Mouse (Mus musculus) heart, embryonic 15.5 days (tissue): ENCODE data around the gene Ghrh. TPM values are rescaled to one million over a fixed set of nuclear protein-coding genes. Genes with fewer than 3 reads are reported as not detected.
"Not testable (repeated sequence)": the region's sequence is repeated elsewhere in the genome, so short reads cannot be mapped to it uniquely, and the experiment has no call there.

ENCODE experiments used
- ATAC-seq: fragments of 200-750 bp; cut with Nextera tagmentation; replicated peaks from 2 replicates; pipeline ENCODE4 v1.8.0; 2017; ENCODE audit warnings: low read depth, moderate TSS enrichment; ENCODE audit not compliant: insufficient number of reproducible peaks, insufficient read depth, low FRiP score
- H3K27ac ChIP-seq: fragments of 300-500 bp; sonication (generic); 2 replicates; pipeline ENCODE4 v1.5.1; 2015; ENCODE audit warnings: mild to moderate bottlenecking, inconsistent platforms
- H3K27me3 ChIP-seq: fragments of 300-500 bp; sonication (generic); 2 replicates; pipeline ENCODE4 v1.6.1; 2015; ENCODE audit warnings: inconsistent platforms
- H3K36me3 ChIP-seq: fragments of 300-500 bp; sonication (generic); 2 replicates; pipeline ENCODE4 v1.6.1; 2015; ENCODE audit warnings: mild to moderate bottlenecking, inconsistent platforms
- H3K4me1 ChIP-seq: fragments of 300-500 bp; sonication (generic); replicated peaks from 2 replicates; pipeline ENCODE4 v1.6.1; 2015; ENCODE audit warnings: inconsistent platforms
- H3K4me2 ChIP-seq: fragments of 300-500 bp; sonication (generic); 2 replicates; pipeline ENCODE4 v1.6.1; 2015; ENCODE audit warnings: inconsistent platforms, mild to moderate bottlenecking, moderate library complexity
- H3K4me3 ChIP-seq: fragments of 300-500 bp; sonication (generic); 2 replicates; pipeline ENCODE4 v1.5.1; 2015; ENCODE audit warnings: mild to moderate bottlenecking, inconsistent platforms
- H3K9ac ChIP-seq: fragments of 300-500 bp; sonication (generic); 2 replicates; pipeline ENCODE4 v1.6.1; 2015; ENCODE audit warnings: mild to moderate bottlenecking, inconsistent platforms
- H3K9me3 ChIP-seq: fragments of 300-500 bp; sonication (generic); replicated peaks from 2 replicates; pipeline ENCODE4 v1.6.1; 2016; ENCODE audit warnings: inconsistent platforms
- WGBS: fragments of 180-500 bp; shearing (Covaris S2); methylation state at CpG from one replicate; pipeline ENCODE4 v1.1.7; 2015; ENCODE audit warnings: mixed read lengths; 5-methylcytosine and 5-hydroxymethylcytosine counted together
- polyA plus RNA-seq: library from polyadenylated mRNA; unstranded; fragments of >200 nt; fragmentation: Nextera tagmentation; extraction: Ambion mirVana; gene quantifications from 2 replicates; pipeline ENCODE4 v1.2.1, GENCODE M21; 2015

Gene Ghrh
- not detected in 2 replicates for polyA plus RNA-seq

DNA sequence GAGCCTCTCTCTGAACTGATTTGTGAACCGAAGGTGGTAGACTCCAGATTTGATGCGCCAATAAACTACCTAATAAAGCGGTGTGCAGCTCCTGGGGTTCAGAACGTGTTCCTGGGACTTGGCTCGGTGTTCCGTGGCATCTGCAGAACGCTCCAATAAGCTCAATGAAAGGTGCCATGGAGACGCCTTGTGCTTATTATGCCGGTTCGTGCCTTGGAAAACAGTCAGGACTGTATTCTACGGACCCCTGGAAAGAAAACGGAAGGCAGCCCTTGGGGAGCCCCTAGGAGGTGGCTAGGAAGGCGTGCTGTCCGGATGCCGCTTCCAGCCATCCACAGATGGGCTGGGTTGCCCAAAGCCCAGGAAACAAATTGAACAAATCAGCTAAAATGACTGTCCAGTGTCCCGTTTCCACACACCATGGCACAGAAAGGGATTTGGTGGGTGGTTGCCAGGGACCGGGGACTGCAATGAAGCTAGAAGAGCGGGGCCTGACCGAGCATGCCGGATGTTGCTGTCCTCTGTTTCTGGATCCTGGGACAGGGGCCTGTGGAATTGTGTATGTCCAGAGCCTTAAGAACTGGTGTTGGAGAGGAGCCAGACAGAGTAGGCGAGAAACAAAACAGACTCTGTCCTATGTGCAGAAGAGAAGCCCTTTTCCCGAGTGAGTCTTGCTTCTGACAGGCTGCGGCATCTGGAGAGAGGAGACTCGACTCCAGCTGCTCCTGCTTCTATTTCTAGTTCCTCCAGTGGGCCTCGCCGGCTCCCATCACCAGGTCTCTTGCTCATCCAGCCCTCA is at the start of gene Ghrh:
TSS of gene Ghrh (minus strand) at position 146 of the 799 bp plus-strand sequence.
- no peak within 1 kb of the TSS for H3K4me3 ChIP-seq
- ATAC-seq = no peak; the same call in 1 of the 2 replicates
- H3K4me2 ChIP-seq = 0 out of 2 replicates have a peak within 1 kb of the TSS, but pooled peaks have one; percentile 8
- WGBS = 57% methylated on average over 26 of the region's 26 CpGs
- peak within 1 kb of the TSS; percentile 74 for H3K27ac ChIP-seq
- H3K36me3 ChIP-seq = no peaks in the 10 kb centered on the region
- H3K27me3 ChIP-seq = no peaks in the 10 kb centered on the region
- H3K9me3 ChIP-seq = no peaks in the 10 kb centered on the region
- no peak within 1 kb of the TSS for H3K9ac ChIP-seq
- H3K4me1 ChIP-seq = peaks cover 7% of the 10 kb centered on the region

DNA sequence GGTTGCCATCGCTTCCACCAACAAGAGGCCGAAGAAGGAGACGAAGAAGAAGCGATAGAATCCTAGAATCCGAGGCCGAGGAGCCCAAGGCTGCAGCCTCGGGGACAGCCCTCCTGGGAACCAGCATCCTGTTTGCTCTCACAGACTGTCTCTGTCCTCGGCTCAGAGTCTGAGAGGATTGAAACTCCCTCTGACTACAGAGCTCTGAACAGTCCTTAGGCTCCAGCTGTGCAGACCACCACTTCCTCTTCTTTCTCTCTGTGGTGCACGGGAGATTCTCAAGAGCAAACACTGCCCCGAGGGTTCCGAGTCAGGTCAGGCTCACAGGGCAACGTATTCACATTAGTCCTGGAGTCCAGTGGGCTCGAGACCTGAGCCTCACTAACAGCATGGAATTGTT is 48.7 kb upstream of the Ghrh start:
- H3K4me1 ChIP-seq = no peaks in the 10 kb centered on the region
- no peaks in the 10 kb centered on the region for H3K9me3 ChIP-seq
- H3K36me3 ChIP-seq = peaks cover 18% of the 10 kb centered on the region
- no peak overlapping the region for H3K4me3 ChIP-seq
- WGBS = 58% methylated on average over 13 of the region's 13 CpGs
- H3K27ac ChIP-seq = peak overlapping the region; percentile 16; the same call in 1 of the 2 replicates
- H3K4me2 ChIP-seq = no peak overlapping the region
- H3K27me3 ChIP-seq = no peaks in the 10 kb centered on the region
- H3K9ac ChIP-seq = no peak overlapping the region
- ATAC-seq = no peak

DNA sequence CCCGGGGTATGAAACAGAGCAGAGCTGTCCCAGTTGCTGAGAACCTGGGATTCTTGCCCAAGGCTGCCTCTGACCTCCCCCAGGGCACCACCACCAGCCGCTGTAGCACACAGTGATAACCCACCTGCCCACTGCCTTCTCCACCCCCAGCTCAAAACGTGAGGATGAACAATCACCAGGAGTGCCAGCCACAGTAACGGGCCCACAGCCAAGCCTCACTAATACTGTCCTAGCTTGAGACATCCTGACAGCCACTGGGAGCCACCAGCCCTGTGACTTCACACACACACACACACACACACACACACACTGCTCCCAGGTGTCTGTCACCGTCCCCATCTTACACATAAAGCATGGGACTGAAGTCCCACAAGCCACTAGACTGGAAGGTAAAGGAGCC is 48.1 kb upstream of the Ghrh start:
- Histone ChIP-seq H3K4me3 (no peak overlapping the region), H3K36me3 (peaks cover 18% of the 10 kb centered on the region), H3K4me2 (no peak overlapping the region), H3K9me3 (no peaks in the 10 kb centered on the region), H3K27ac (peak overlapping the region; percentile 16; the same call in 1 of the 2 replicates), H3K4me1 (no peaks in the 10 kb centered on the region), H3K27me3 (no peaks in the 10 kb centered on the region), H3K9ac (no peak overlapping the region)
- ATAC-seq = no peak
- WGBS = 60% methylated on average over 5 of the region's 5 CpGs

DNA sequence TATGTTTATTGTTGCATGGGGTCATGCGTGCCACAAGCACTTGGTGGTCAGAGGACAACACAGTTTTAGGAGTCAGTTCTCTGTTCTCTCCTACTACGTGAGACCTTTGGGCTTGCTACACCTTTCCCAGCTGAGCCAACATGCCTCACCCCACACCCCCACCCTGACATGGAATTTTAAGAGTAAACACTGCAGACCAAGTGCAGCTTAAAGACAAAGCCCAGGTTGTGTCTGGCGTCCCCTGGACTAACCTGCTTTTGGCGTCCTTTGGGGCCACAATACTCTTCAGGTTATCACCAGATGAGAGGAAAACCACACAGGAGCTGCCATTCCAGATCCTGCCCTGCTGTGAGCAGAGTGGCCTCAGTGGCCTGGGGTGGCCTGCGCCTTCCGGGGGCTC is 47.6 kb upstream of the Ghrh start:
- no peak for ATAC-seq
- Histone ChIP-seq H3K36me3 (peaks cover 18% of the 10 kb centered on the region), H3K9ac (no peak overlapping the region), H3K4me1 (no peaks in the 10 kb centered on the region), H3K9me3 (no peaks in the 10 kb centered on the region), H3K4me2 (no peak overlapping the region), H3K27ac (no peak overlapping the region), H3K4me3 (no peak overlapping the region), H3K27me3 (no peaks in the 10 kb centered on the region)
- 62% methylated on average over 6 of the region's 6 CpGs for WGBS

DNA sequence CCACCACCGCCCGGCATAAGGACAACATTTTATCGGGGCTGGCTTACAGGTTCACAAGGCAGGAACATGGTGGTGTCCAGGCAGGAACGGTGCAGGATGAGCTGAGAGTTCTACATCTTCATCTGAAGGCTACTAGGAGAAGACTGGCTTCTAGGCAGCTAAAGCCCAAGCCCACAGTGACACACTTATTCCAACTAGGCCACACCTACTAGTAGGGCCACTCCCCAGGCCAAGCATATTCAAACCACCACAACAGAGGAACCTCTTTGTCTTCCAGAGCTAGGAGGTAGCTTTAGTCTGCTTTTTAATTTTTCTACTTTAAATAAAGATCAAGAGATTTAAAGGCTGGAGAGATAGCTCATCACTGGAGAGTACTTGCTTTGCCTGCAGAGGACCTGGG is 46.2 kb upstream of the Ghrh start:
- Histone ChIP-seq H3K27me3 (no peaks in the 10 kb centered on the region), H3K4me2 (no peak overlapping the region), H3K27ac (no peak overlapping the region), H3K36me3 (peaks cover 17% of the 10 kb centered on the region), H3K9me3 (no peaks in the 10 kb centered on the region), H3K4me1 (no peaks in the 10 kb centered on the region), H3K9ac (no peak overlapping the region), H3K4me3 (no peak overlapping the region)
- no peak for ATAC-seq
- WGBS = 96% methylated on average over 4 of the region's 4 CpGs

DNA sequence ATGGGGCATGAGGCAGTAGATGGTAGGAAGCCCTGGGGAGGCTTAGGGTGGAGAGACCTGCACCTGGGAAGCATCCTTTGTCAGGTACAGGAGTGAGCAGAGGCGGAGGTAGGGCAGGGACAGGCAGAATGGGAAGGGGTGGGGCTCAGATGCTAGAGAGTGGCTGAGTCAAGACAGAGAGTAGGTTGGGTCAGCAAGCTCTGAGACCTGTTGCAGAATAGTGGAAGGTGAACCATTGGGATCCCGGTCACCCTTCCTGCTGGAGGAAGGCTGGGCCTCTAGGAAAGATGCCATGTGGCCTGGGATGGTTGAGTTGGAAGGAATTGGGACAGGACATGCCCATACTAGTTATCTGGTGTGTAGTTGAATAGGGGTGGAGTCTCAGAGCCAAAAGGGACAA is 45.0 kb upstream of the Ghrh start:
- H3K4me2 ChIP-seq = no peak overlapping the region
- H3K9me3 ChIP-seq = no peaks in the 10 kb centered on the region
- 93% methylated on average over 2 of the region's 2 CpGs for WGBS
- no peak for ATAC-seq
- H3K9ac ChIP-seq = no peak overlapping the region
- H3K36me3 ChIP-seq = peaks cover 8% of the 10 kb centered on the region
- no peaks in the 10 kb centered on the region for H3K4me1 ChIP-seq
- H3K27ac ChIP-seq = no peak overlapping the region
- H3K4me3 ChIP-seq = no peak overlapping the region
- H3K27me3 ChIP-seq = no peaks in the 10 kb centered on the region

DNA sequence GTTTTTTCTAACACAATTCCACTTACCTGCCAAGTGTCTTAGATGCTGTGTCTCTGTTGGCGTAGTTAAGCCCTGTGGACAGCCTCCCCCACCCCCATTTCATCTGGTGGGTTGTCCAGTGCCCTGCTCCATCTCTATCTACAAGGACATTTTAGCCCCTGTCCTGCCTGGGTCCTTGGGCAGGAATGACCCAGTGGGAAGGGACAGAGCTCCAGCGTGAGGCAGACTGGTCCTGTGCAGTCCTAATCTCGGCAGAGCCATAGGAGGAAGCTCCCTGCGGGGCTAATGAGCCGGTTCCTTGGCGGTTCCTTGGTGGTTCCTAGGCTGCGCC is 42.2 kb upstream of the Ghrh start:
- H3K36me3 ChIP-seq = no peaks in the 10 kb centered on the region
- no peak overlapping the region for H3K27ac ChIP-seq
- H3K4me1 ChIP-seq = no peaks in the 10 kb centered on the region
- H3K9me3 ChIP-seq = no peaks in the 10 kb centered on the region
- H3K4me2 ChIP-seq = no peak overlapping the region
- H3K4me3 ChIP-seq = no peak overlapping the region
- 78% methylated on average over 7 of the region's 7 CpGs for WGBS
- H3K9ac ChIP-seq = no peak overlapping the region
- H3K27me3 ChIP-seq = no peaks in the 10 kb centered on the region
- no peak for ATAC-seq

DNA sequence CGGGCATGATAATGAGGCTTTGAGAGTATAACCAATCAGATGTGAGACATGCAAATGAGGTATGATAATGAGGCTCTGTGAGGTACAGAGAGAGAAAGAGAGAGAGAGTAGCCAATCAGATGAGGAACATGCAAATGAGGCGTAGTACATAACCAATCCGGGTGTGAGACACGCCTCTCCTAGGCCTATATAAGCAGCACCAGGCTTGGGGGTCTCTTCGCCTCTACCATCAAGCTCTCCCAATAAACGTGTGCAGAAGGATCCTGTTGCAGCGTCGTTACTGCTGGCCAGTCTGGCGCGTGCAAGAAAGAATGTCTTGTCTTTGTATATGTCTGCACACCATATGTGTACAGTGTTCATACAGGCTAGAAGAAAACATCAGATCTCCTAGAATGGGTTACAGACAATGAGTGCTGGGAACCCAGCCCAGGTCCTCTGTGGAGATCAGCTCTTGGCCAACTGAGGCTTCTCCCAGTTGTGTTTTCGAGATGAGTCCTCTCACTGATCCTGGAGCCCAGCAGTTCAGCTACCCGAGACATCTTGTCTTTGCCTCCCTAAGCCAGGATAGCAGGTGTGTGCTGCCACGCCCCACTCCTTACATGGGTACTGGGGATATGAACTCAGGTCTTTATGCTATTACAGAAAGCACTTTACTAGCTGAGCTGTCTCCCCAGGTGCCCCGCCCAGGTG is 41.7 kb upstream of the Ghrh start:
- not testable (repeated sequence) for H3K9ac ChIP-seq, H3K9me3 ChIP-seq, H3K27me3 ChIP-seq, H3K4me1 ChIP-seq, H3K4me3 ChIP-seq, H3K36me3 ChIP-seq, ATAC-seq, H3K27ac ChIP-seq, H3K4me2 ChIP-seq
- 96% methylated on average over 14 of the region's 14 CpGs for WGBS

DNA sequence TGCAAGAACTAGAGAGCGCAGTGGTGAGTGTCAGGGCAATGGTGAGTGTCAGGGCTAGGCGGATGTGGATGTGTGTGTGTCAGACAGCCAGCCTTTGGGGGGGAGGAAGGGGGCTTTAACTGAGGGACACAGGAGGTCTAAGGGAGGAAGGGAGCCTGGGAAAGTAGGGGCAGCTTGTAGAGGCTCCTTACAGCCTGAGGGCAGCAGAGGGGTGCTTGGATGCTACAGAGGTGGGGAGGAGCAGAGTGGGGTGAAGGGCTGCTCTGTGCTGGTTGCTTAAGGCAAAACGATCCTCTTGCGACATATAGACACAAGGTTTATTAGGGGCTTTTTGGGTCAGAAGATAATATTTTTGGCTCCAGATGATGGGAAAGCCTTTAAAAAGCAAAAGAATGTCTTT is 37.5 kb upstream of the Ghrh start:
- no peak for ATAC-seq
- Histone ChIP-seq H3K27me3 (no peaks in the 10 kb centered on the region), H3K27ac (no peak overlapping the region), H3K4me3 (no peak overlapping the region), H3K9me3 (no peaks in the 10 kb centered on the region), H3K4me2 (no peak overlapping the region), H3K4me1 (0 out of 2 replicates have a peak, but pooled peaks cover 3% of the 10 kb centered on the region), H3K9ac (no peak overlapping the region), H3K36me3 (0 out of 2 replicates have a peak, but pooled peaks cover 5% of the 10 kb centered on the region)
- 81% methylated on average over 4 of the region's 4 CpGs for WGBS

DNA sequence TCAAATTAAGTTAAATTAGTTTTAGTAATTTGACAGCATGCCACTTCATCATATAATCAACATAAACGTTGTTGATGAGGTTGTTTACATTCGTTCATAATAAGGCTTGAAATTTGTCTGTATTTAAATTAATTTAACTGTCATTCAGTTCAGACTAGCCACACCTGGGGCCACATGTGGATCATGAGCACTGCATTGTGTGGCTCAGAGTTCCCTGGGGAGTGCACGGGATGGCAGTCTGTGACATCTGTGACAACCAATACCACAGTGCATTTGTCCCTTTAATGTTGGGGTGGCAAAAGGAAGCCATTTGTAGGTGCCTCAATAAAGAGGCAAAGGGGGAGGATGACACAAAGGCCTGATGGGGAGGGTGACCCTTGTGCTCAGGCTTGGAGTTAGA is 29.7 kb upstream of the Ghrh start:
- 69% methylated on average over 3 of the region's 3 CpGs for WGBS
- Histone ChIP-seq H3K4me3 (no peak overlapping the region), H3K36me3 (peaks cover 10% of the 10 kb centered on the region; the same call in 1 of the 2 replicates), H3K9ac (no peak overlapping the region), H3K27ac (no peak overlapping the region), H3K4me2 (no peak overlapping the region), H3K4me1 (peaks cover 42% of the 10 kb centered on the region), H3K9me3 (no peaks in the 10 kb centered on the region), H3K27me3 (no peaks in the 10 kb centered on the region)
- no peak for ATAC-seq

DNA sequence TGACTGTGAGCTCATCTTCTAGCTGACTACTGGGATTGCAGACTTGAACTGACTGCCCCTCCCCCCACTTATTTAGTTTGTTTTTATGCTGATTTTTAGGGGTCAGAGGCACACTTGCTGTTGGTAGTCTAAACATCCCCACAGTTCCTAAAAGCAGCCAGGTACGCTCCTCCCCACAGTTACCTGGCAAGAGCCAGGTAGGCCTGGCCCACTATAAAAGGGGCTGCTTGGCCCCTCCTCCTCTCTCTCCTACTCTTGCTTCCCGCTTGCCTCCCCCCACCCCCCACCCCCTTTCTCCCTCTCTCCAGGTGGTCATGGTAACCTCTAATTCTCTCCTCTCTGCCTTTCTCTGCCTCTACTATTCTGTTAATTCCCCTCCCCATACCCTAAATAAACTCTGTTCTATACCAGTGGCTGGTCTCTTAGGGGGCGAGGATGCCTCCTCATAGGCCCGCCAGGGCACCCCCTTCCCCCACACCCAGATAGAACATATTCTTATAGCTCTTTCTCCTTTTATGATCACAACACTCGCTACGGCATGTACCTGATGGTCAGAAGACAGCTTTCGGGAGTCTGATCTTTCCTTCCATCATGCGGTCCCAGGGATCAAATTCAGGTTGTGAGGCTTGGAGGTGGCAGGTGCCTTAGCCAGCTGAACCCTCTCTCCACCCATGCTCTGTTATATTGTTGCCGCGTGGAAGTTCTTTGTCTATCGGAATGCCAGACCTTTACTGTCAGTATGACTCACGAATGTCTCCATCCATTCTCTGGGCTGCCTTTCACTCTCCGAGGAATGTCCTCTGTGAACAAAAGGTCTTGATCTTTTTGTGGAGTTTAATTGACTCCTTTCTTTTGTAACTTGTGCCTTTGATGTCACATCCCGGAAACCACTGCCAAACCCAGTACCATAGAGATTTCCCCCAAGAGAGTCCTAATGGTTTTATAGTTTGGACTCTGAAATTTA is 28.8 kb upstream of the Ghrh start:
- Histone ChIP-seq H3K4me1 (peaks cover 46% of the 10 kb centered on the region), H3K9me3 (no peaks in the 10 kb centered on the region), H3K4me2 (no peak overlapping the region), H3K27ac (no peak overlapping the region), H3K36me3 (peaks cover 10% of the 10 kb centered on the region; the same call in 1 of the 2 replicates), H3K4me3 (no peak overlapping the region), H3K9ac (no peak overlapping the region), H3K27me3 (no peaks in the 10 kb centered on the region)
- WGBS = 53% methylated on average over 14 of the region's 14 CpGs
- no peak for ATAC-seq
